Mouse (Mus musculus) brain, embryonic 14.5 days (tissue): Measurements from ENCODE around the gene Elmo1.

Experiments used
- CTCF ChIP-seq: fragments of 200-500 bp; IDR thresholded peaks from 2 replicates; pipeline ENCODE4 v1.5.1; 2012; ENCODE audit warnings: inconsistent platforms, mild to moderate bottlenecking, moderate library complexity, borderline replicate concordance; ENCODE audit not compliant: insufficient read depth, insufficient read length; ENCODE audit errors: extremely low read depth
- POLR2A ChIP-seq: fragments of 200-500 bp; IDR thresholded peaks from 2 replicates; pipeline ENCODE4 v1.6.1; 2012; ENCODE audit warnings: mild to moderate bottlenecking, inconsistent platforms, borderline replicate concordance; ENCODE audit not compliant: poor library complexity, insufficient read depth, insufficient read length, severe bottlenecking; ENCODE audit errors: extremely low read depth

DNA sequence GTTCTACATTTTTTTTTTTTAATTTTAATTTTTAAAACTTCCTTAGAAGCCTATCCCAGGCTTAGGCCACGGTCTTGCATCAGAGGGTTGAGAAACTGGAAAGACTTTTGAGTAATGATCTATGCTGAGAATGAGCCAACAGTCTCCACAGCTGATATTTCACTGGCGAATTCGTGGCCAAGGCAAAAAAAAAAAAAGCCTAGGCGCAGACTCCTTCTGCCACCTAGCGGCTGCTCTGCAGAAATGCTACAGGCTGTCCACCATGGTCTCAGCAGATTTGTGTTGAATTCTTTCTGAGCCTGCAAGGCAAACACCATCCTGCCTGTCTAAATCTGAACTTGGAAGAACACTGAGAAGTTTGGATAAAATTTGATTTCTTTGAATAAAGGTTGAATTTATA lies 202.0 kb downstream of the Elmo1 start:
- peak; percentile 92 for TF ChIP-seq CTCF
- TF ChIP-seq POLR2A, result no peak
